Mouse (Mus musculus) inflammation-experienced regulatory T-cells, adult 6 months (primary cell): ENCODE data around the gene Clasp1. TPM values are rescaled to one million over a fixed set of nuclear protein-coding genes. Genes with fewer than 3 reads are reported as not detected.

Experiments
- ATAC-seq: one replicate; pipeline ENCODE4 v1.8.0; 2017
- polyA plus RNA-seq, 3 experiments: library from polyadenylated mRNA; unstranded; fragments of 100-300 nt; shearing (Covaris generic); gene quantifications; one replicate each; pipeline ENCODE4 v1.2.1; 2017

Gene Clasp1
- polyA plus RNA-seq, 3 experiments from 2014 or later = 40.7 to 65.0 (median 41.0) TPM

GRCm38 (mm10) chr1:118501691-118502090 is 112.8 kb downstream of the Clasp1 start:
- no peak for ATAC-seq

- ATAC-seq = no peak
Measured at GRCm38 (mm10) chr1:118505746-118506145, 116.9 kb downstream of the Clasp1 start.

GRCm38 (mm10) chr1:118510996-118511395 is 122.1 kb downstream of the Clasp1 start:
- no peak for ATAC-seq

- ATAC-seq = no peak
Measured at GRCm38 (mm10) chr1:118511738-118512530, 123.1 kb downstream of the Clasp1 start.

DNA sequence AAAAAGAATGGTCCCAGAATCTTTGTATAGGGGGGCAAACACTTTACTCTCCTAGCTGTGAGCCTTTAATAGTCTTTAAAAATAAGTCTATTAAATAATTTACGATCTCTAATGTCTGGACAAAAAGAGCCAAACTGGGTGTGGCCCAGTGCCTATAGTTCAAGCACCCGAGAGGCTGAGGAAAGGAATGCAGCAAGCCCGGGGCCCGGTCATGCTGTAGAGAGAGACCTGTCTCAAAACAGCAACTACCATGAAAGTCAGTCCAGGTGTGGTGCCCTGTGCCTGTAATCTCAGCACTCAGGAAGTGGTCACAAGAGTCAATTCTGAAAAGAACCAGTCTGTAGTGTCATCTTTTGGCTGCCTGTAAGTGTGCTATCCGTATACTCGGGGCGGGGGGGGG is 127.4 kb downstream of the Clasp1 start:
- ATAC-seq = no peak

DNA sequence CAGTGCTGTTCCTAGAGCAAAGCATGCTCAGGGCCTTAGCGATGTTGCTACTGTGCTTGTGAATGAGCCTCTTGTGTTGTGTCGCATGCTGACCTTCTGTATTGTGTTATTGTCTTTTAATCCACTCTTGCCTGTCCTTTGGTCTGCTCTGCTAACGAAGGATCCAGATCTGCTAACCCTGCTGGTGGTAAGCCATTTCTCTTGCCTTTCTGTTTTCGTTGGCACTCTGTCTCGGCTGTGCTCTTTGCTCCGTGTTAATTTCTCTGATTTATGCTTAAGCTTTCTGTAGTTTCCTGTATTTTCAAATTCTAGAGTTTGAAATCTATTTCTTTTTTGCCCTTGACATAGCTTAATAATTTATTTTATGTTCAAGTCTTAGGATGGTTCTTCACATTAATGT is 134.3 kb downstream of the Clasp1 start:
- ATAC-seq = no peak

GRCm38 (mm10) chr1:118525336-118525735 is 136.5 kb downstream of the Clasp1 start:
- ATAC-seq = no peak

GRCm38 (mm10) chr1:118529213-118529612 is 140.4 kb downstream of the Clasp1 start:
- no peak for ATAC-seq

DNA sequence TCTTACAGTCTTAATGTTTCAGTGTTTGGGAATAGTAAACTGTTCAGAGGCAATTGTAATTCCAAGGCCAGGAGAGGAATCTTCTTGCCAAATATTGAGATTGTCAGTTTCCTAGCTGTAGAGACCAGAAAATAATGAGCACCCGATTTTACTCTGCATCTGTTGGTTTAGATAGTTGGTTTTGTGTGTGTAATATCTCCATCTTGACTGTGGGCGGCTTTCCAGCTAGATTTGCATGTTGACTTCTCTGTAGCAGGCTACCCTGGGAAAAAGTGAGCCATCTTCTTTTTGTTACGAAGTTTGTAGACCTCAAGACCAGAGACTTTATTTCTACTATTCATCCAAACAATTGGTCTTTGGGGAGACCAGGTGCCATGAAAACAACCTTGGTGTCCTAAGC is 142.4 kb downstream of the Clasp1 start:
- ATAC-seq = no peak

DNA sequence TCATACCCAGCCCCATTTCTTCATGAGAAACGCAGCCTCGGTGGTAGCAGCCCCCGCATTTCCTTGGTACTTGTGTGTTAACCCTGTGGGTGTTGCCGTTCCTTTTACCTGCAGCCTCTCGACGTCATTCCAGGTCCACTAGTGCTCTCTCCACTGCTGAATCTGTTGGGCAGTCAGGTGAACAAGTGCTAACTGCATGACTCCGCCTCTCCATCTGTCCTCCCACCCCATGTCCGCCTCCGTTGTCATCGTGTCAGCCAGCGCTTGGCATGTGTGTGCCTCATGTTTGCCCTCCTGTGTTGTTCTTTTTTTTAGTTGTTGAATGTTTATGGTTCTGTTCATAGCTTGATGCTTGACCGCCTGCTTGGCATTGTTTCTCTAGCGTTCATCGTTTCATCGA is 147.2 kb downstream of the Clasp1 start:
- no peak for ATAC-seq

- ATAC-seq = no peak
Measured at GRCm38 (mm10) chr1:118539046-118539445, 150.2 kb downstream of the Clasp1 start.

- no peak for ATAC-seq
Measured at GRCm38 (mm10) chr1:118542880-118543279, 154.0 kb downstream of the Clasp1 start.

- ATAC-seq = no peak
Measured at GRCm38 (mm10) chr1:118548769-118549168, 159.9 kb downstream of the Clasp1 start.

- ATAC-seq = no peak
Measured at GRCm38 (mm10) chr1:118551152-118551551, 162.3 kb downstream of the Clasp1 start.

DNA sequence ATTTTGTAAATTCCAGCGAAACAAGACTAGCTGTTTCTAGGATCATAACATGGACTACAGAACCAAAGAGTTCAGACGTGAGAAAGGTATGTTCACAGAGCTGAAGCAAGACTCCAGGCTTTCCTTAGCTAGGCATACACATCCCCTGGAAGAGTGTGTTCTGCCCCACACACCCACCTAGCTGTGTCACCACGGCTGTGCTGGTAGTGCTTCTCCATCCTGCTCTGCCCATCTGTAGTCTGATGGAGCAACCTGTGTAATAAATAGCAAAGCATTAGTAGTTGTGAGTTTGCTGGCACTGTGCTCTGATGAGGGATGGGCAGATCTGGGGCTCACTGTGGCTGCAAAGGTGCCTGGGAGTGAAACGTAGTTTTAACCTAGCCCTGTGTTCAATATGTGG is 163.2 kb downstream of the Clasp1 start:
- no peak for ATAC-seq

DNA sequence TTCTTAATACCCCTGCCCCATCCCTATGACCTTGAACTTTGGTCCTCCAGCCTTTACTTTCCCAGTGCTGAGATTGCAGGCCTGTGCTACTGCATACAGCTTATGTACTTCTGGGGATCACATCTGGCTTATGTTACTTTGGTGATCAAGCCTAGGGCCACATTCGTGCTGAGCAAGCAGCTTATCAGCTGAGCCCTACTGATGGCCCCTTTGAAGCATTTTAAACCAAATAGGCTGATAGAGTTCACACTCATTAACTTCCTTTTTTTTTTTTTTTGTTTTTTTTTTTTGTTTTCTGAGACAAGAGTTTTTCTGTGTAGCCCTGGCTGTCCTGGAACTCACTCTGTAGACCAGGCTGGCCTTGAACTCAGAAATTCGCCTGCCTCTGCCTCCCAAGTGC is 164.2 kb downstream of the Clasp1 start:
- no peak for ATAC-seq

DNA sequence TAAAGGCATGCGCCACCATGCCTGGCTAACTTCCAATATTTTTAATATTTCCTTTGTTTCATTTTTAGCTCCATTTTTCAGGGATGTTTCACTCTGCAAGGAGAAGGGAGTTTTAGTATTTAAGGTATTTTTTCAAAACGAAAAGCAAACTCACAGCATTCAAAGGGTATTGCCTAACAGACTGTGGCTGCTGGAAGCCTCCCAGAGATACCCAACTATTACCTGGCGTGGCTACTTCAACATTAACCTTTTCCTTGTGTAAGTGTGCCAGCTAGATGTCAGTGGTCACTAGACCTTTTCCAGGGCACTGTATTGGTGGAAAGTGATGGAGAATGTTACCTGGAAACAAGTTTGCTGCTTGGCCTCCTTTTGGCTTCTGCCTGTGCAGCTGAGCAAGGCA is 164.6 kb downstream of the Clasp1 start:
- ATAC-seq = no peak

DNA sequence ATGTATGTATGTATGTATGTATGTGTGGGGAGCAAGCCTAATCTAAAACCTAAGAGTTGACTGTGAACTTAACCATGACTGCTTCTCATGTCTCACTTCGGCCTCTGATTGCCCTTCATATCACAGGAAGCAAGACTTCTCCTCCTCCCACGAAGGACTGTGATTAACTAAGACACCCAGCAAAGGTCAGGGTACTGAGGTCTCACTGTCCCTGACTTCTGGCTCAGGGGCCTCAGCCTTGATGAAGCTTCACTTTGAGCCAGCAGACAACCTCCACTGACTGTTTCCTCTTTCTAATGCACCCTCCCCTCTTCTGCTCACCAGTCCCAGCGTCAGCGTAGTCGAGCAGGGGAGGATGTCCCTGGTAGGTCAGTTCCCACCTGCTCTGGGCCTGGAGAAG is 166.1 kb downstream of the Clasp1 start:
- no peak for ATAC-seq

- ATAC-seq = no peak
Measured at GRCm38 (mm10) chr1:118559716-118560115, 170.9 kb downstream of the Clasp1 start.

- ATAC-seq = no peak
Measured at GRCm38 (mm10) chr1:118564561-118564960, 175.7 kb downstream of the Clasp1 start.

GRCm38 (mm10) chr1:118567659-118568058 is 178.8 kb downstream of the Clasp1 start:
- no peak for ATAC-seq

- no peak for ATAC-seq
Measured at GRCm38 (mm10) chr1:118580174-118580702, 191.4 kb downstream of the Clasp1 start.

GRCm38 (mm10) chr1:118581179-118581578 is 192.3 kb downstream of the Clasp1 start:
- no peak for ATAC-seq

- ATAC-seq = no peak
Measured at GRCm38 (mm10) chr1:118589721-118590120, 200.9 kb downstream of the Clasp1 start.

DNA sequence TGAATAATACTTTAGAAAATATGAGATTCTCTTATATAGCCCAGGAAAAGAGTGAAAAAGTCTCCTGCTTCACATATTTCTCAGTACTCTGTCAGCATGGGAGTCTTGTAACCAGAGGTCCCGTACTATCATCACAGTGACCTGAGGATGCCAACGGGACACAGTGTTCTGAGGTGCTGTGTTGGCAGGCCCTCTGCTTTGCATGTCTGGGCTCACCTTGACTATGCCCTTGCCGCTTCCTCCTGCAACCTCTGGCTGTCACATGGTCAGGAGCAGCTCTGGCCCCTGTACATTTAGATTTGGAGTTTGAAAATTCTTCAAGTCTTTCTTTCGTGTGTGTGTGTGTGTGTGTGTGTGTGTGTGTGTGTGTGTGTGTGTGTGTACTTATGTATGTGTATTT is 204.1 kb downstream of the Clasp1 start:
- ATAC-seq = no peak
